Mouse (Mus musculus) liver, postnatal 0 days (tissue): ENCODE measurements at regions not wholly inside any gene's neighbourhood (a gene's known extent, or its start where the extent isn't known, plus 50 kb on each side); places are given as distances from the start of the nearest gene placed in this dataset.
A peak's percentile ranks its signal among the peaks of the same experiment; 100 is the strongest.

Source experiments
- ATAC-seq: fragments of 200-750 bp; cut with Nextera tagmentation; 2 replicates; pipeline ENCODE4 v1.8.0; 2017; ENCODE audit warnings: mild to moderate bottlenecking, moderate library complexity
- DNase-seq: peaks from one replicate; pipeline ENCODE4 v3.0.0-alpha.2; 2016
- H3K27ac ChIP-seq: fragments of 300-500 bp; sonication (generic); 2 replicates; pipeline ENCODE4 v1.5.1; 2014; ENCODE audit warnings: antibody characterized with exemption, moderate library complexity, mild to moderate bottlenecking, low read depth
- H3K27me3 ChIP-seq: fragments of 300-500 bp; sonication (generic); 2 replicates; pipeline ENCODE4 v1.6.1; 2014; ENCODE audit warnings: low read length, control low read depth, mixed read lengths; ENCODE audit not compliant: insufficient read depth
- H3K36me3 ChIP-seq: fragments of 300-500 bp; sonication (generic); replicated peaks from 2 replicates; pipeline ENCODE4 v1.6.1; 2014; ENCODE audit warnings: mild to moderate bottlenecking, control low read depth, low read length, moderate library complexity, mixed read lengths; ENCODE audit not compliant: insufficient read depth
- H3K4me1 ChIP-seq: fragments of 300-500 bp; sonication (generic); 2 replicates; pipeline ENCODE4 v1.6.1; 2014; ENCODE audit warnings: antibody characterized with exemption, mild to moderate bottlenecking, control low read depth; ENCODE audit not compliant: insufficient read depth
- H3K4me2 ChIP-seq: fragments of 300-500 bp; sonication (generic); 2 replicates; pipeline ENCODE4 v1.6.1; 2014; ENCODE audit warnings: low read depth, mild to moderate bottlenecking, low read length, moderate library complexity, mixed read lengths
- H3K4me3 ChIP-seq: fragments of 300-500 bp; sonication (generic); 2 replicates; pipeline ENCODE4 v1.5.1; 2014; ENCODE audit warnings: low read depth, low read length
- H3K9ac ChIP-seq: fragments of 300-500 bp; sonication (generic); replicated peaks from 2 replicates; pipeline ENCODE4 v1.6.1; 2014; ENCODE audit warnings: mild to moderate bottlenecking, moderate library complexity
- H3K9me3 ChIP-seq: fragments of 300-500 bp; sonication (generic); 2 replicates; pipeline ENCODE4 v1.6.1; 2016; ENCODE audit warnings: mild to moderate bottlenecking, control low read depth, low read length, mixed read lengths
- CTCF ChIP-seq: sonication (generic); IDR thresholded peaks from 2 replicates; pipeline ENCODE4 v1.5.1; 2016; ENCODE audit warnings: antibody characterized with exemption, low read depth
- EP300 ChIP-seq: IDR thresholded peaks from 2 replicates; pipeline ENCODE4 v1.6.1; 2016; ENCODE audit warnings: antibody characterized with exemption, low read depth, mild to moderate bottlenecking
- WGBS: fragments of 180-500 bp; shearing (Covaris S2); extraction: QIAGEN DNeasy Blood & Tissue Kit; methylation state at CpG from one replicate; pipeline ENCODE4 v1.1.7; 2014; ENCODE audit not compliant: insufficient replicate concordance; 5-methylcytosine and 5-hydroxymethylcytosine counted together

GRCm38 (mm10) chr19:23066726-23067125 is 74.3 kb upstream of the Klf9 start:
- Histone ChIP-seq H3K9me3 (no peaks in the 10 kb centered on the region), H3K4me2 (no peak overlapping the region), H3K27ac (peak overlapping the region; percentile 74), H3K4me1 (peaks cover 9% of the 10 kb centered on the region), H3K4me3 (no peak overlapping the region), H3K27me3 (no peaks in the 10 kb centered on the region), H3K36me3 (no peaks in the 10 kb centered on the region), H3K9ac (no peak overlapping the region)
- ATAC-seq (peak; percentile 52), DNase-seq (peak; percentile 33)
- WGBS: 60% methylated on average over 2 of the region's 2 CpGs
- no peak for TF ChIP-seq CTCF
- peak; percentile 81 for TF ChIP-seq EP300

DNA sequence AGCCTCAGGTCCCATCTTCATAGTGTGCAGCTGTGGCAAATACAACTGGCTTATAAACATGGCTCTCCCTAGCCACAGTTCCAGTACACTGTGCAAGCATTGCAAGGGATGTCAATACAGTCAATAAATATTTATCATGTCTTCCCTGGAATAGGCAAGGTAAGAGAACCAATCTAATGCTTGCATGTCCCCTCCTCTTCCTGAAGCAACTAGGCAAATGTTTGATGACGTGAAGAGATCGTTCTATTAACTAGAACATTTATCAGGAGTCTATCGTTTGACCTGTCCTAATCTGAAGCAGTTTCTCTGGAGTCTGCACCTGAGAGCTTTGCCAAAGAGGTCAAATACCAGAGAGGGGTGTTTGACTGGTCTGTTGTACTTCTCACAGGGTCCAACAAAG is 72.4 kb upstream of the Klf9 start:
- Histone ChIP-seq H3K4me3 (no peak overlapping the region), H3K9ac (no peak overlapping the region), H3K27me3 (no peaks in the 10 kb centered on the region), H3K4me1 (peaks cover 9% of the 10 kb centered on the region), H3K4me2 (no peak overlapping the region), H3K36me3 (no peaks in the 10 kb centered on the region), H3K27ac (peak overlapping the region; percentile 64), H3K9me3 (no peaks in the 10 kb centered on the region)
- DNase-seq (no peak), ATAC-seq (peak; percentile 94)
- WGBS: 54% methylated on average over 3 of the region's 3 CpGs
- no peak for TF ChIP-seq CTCF
- TF ChIP-seq EP300: peak; percentile 84

DNA sequence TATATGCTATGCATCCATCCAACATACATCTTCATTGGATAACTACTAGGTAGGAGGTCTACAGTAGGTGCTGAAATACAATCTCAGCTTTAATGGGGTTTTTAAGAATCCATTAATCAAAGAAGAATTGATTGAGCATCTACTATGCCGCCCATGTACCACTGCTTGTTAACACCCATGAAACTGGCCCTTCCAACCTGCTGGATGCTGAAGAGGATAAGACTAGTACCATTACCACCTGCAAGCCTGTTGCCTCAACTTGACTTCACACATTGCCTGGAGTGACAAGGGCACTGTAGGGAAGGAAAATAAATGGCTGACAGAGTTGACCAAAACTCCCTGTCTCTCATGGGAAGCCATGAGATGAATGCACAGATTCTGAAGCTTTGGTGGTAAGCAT is 71.4 kb upstream of the Klf9 start:
- Histone ChIP-seq H3K27me3 (no peaks in the 10 kb centered on the region), H3K4me1 (peaks cover 9% of the 10 kb centered on the region), H3K9me3 (no peaks in the 10 kb centered on the region), H3K36me3 (no peaks in the 10 kb centered on the region), H3K9ac (no peak overlapping the region), H3K27ac (no peak overlapping the region; the same call in 1 of the 2 replicates), H3K4me3 (no peak overlapping the region), H3K4me2 (no peak overlapping the region)
- no peak for DNase-seq
- WGBS: 88% methylated on average over 1 of the region's 1 CpGs
- ATAC-seq: no peak
- no peak for TF ChIP-seq CTCF

DNA sequence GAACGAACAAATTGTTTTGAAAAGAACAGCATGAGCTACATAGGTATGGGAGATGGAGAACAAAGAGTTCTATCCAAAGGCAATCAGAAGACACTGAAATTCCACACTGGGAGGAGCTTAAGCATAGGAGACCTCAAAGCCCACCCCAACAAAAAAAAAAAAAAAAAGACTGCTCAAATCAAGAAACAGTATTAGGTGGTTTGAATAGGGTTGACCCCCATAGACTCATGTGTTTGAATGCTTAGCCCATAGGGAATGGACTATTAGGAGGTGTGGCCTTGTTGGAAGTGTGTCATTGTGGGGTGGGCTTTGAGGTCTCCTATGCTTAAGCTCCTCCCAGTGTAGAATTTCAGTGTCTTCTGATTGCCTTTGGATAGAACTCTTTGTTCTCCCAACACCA is 70.0 kb upstream of the Klf9 start:
- Histone ChIP-seq H3K36me3 (no peaks in the 10 kb centered on the region), H3K9me3 (no peaks in the 10 kb centered on the region), H3K4me3 (no peak overlapping the region), H3K4me2 (no peak overlapping the region), H3K27ac (no peak overlapping the region), H3K27me3 (no peaks in the 10 kb centered on the region), H3K9ac (no peak overlapping the region), H3K4me1 (no peaks in the 10 kb centered on the region; the same call in 1 of the 2 replicates)
- WGBS: 69% methylated on average over 1 of the region's 1 CpGs
- TF ChIP-seq CTCF: no peak
- no peak for TF ChIP-seq EP300
- DNase-seq (no peak), ATAC-seq (no peak)

GRCm38 (mm10) chr19:23074602-23075570 is 66.1 kb upstream of the Klf9 start:
- WGBS: 73% methylated on average over 14 of the region's 14 CpGs
- Histone ChIP-seq H3K9me3 (no peaks in the 10 kb centered on the region), H3K4me1 (no peaks in the 10 kb centered on the region), H3K27ac (no peak overlapping the region), H3K27me3 (no peaks in the 10 kb centered on the region), H3K4me3 (no peak overlapping the region), H3K36me3 (no peaks in the 10 kb centered on the region), H3K4me2 (no peak overlapping the region), H3K9ac (no peak overlapping the region)
- TF ChIP-seq EP300: no peak
- TF ChIP-seq CTCF: no peak
- DNase-seq (no peak), ATAC-seq (no peak)

GRCm38 (mm10) chr19:23075790-23076189 is 65.2 kb upstream of the Klf9 start:
- no peaks in the 10 kb centered on the region for H3K36me3 ChIP-seq
- no peaks in the 10 kb centered on the region for H3K27me3 ChIP-seq
- H3K4me3 ChIP-seq: no peak overlapping the region
- no peak overlapping the region for H3K4me2 ChIP-seq
- WGBS: 64% methylated on average over 5 of the region's 5 CpGs
- H3K9ac ChIP-seq: no peak overlapping the region
- H3K4me1 ChIP-seq: no peaks in the 10 kb centered on the region
- no peak for DNase-seq
- TF ChIP-seq EP300: no peak
- TF ChIP-seq CTCF: no peak
- no peak overlapping the region for H3K27ac ChIP-seq
- H3K9me3 ChIP-seq: no peaks in the 10 kb centered on the region
- ATAC-seq: no peak
